Mouse (Mus musculus): ENCODE measurements around the gene Ints12.

Ints12 gene

DNA sequence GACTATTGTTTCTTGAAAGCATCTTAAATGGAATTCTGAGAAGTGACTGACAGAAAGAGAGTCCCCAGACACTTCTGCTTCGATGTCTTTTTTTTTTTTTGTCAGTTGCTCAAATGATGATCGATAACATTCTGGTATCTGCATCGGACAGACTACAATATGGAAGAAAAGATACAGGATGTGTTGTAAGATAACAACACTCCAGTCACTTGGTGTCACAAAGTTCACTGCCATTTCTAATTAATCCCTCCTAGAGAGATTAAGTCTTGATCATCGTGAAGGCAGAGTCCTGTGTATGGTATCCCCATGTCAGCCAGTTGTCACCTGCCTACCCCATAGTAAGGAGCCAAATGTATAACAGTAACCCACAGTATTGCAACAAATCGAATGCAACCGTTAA lies 60.0 kb downstream of the Ints12 start:
- DNase-seq, result no peak

DNA sequence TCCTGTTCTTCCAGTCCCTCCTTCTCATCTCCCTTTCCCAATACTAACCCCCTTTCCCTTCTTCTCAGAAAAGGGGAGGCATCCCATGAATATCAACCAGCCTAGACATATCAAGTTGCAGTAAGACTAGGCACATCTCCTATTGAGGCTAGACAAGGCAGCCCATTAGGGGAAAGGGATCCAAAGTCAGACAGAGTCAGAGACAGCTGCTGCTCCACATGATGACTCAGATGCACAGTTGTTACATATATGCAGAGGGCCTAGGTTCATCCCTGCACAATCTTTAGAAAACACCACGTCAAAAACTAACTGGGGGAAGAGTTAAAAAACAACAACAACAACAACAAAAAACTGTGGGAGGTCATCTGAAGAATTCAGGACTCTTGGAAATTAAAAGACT lies 61.2 kb downstream of the Ints12 start:
- no peak for DNase-seq

DNA sequence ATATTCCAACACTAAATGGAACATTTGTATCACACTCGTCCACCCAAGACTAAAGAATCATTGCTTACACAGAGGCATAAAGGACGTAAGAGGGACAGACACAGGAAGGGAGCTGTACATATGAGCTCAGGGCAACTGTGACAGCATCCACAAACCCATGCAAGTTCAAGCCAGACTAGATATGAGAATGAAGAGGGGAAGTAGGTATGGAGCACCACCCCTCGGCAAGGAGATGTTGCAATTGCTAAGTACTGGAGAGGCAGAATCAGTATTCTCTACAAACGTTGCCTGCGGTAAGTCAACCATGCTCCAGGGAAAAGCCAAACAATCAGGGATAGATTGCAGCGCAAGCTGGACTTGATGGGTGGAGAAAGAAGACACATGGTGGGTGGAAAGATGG lies 62.0 kb downstream of the Ints12 start:
- no peak for DNase-seq

DNA sequence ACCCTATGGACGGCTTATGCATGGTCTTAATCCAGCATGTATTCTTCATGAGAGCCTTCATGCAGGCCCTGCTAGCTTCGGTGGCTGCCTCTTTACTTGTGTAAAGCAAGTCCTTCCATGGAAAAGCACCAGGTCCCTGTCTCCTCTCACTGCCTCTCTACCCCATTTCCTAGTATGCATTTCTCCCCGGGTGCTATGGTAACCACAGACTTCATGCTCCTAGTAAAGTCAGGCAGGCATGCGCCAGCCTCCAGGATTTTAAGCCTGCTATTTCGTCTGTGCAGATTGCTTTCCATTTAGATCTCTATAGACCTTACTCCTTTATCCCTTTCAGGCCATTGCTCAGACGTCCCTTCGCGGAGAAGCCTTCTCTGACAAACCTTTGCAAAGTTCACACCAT lies 63.0 kb downstream of the Ints12 start:
- peak; percentile 42 for DNase-seq

DNA sequence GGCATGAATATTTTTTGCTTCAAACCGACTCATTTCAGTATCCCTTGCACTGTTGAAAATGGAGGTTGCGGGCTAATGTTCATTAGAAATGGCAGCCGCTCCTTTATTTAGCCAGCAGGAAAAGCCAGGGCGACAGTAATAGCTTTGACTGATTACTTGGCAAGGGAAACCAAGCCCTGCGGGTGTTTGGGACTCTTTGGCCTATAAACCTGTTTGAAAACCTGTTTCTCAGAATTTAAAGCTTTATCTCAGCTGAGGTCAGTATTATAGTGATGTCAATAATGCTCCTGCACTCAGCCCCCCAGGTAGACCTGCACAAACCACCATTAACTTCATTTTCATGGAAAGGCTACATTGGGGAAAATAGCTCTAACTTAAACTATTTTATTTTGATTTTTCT lies 66.6 kb downstream of the Ints12 start:
- no peak for DNase-seq

Measured in right cerebral cortex, adult 18-20 months (tissue).